Mouse (Mus musculus) kidney, postnatal 14 days (tissue): Measurements from ENCODE around the gene Grin2a.

Experiments
- DNase-seq: peaks from one replicate; pipeline ENCODE4 v3.0.0; 2022; ENCODE audit warnings: mixed read lengths

The Grin2a gene

DNA sequence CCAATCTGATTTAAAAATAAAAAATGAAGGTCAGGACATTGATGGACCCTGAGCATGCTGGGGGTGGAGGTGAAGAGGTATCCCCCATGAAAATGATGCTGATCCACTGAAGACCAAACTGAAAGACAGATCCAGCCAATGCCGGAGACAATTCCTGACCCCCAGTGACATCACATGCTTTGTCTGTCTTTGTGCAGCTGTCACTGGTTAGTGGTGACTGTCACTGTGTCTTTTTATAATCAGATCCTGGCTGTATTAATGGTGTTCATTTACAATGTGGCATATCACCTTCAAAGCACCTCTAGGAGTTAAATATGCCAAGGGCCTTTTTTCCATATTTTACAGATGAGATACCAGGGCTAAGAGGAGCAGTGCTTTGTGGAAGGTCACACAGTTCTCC lies 32.9 kb downstream of the Grin2a start:
- DNase-seq: no peak

DNA sequence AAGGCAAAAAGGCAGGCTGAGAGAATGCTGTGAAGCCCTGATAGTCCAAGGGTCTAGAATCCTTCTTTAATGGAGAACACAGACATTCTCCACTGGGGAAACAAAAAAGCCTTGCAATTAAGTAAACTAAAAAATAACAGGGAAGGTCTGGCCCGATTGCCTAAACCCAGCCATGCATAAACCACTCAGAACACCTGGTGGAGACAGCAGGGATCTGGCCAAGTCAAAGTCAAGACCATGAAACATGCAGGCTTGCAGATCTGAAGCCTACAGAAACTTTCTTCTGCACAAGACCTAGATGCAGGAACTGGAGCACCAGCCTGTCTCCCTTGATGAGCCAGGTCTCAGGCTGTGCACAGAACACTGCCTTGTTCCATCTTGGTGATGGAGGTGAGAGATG lies 36.0 kb downstream of the Grin2a start:
- DNase-seq: no peak

DNA sequence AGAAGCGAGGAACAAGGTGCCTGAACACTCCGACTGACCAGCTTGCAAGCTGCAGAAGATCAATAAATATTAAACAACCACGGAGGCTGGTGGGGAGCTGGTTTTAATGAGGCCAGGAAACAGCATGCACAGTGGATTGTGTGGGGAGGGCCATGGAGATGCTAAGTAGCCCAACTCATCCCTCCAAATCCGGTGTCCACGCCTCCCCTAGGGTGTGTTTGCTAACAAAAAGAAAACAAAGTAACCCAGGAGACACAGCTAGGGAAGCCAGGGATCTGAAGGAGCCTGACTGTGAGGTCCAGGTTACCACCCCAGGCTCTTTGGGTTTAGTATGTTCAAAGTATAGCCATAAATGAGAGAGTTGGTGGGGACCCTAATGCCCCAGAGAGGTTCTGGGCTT lies 41.1 kb downstream of the Grin2a start:
- no peak for DNase-seq

DNA sequence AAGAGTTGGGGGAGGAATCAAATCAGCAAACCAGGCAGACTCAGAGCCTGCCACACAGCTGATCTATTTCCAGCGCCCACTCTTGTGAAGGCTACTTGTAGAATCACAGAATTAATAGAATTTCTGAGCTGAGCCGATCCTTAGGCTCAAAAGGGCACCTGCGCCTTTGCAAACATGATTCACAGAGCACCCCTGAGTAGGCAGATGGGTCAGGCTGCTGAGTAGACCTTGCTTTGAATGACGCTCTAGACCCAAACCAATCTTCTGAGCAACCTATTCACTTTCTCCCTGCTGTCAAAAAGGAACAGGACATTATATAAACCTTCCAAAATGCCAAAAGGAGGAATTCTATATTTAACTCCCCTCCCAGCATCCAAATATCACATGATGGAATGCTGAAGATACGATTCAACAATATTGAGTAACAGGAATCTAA lies 41.9 kb downstream of the Grin2a start:
- no peak for DNase-seq

DNA sequence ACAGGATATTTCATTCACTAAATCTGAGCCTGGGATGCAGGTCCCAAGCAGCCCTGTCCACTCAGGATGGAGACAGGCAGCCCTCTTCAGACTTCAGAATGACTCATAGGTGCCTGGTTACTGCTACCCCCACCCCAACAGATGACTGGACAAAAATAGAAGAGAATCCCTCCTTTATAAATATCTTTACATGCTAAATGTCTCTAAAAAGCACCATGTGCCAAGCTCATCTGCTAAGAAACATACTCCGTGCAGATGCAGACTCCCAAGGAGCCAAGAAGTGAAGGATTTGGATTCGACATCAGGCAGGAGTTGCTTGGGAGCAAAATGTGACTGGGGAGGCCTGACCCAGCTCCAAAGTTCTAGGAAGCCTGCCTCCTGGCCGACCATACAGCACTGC lies 46.1 kb downstream of the Grin2a start:
- DNase-seq: no peak

DNA sequence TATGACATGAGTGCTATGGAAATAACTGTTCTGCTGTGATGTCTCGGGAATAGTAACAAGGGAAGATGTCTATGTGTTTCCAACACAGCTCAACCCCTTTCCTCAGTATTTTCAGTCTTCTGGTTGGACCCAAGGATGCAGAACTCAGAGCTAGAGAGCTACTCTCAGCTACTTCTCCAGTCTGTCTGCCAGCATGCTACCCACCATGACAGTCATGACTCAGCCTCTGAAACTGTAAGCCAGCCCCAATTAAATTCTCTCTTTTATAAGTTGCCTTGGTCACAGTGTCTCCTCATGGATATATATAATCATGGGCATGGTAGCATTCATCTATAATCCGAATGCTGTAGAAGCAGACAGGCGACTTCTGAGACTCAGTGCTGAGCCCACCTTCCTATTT lies 47.9 kb downstream of the Grin2a start:
- no peak for DNase-seq

DNA sequence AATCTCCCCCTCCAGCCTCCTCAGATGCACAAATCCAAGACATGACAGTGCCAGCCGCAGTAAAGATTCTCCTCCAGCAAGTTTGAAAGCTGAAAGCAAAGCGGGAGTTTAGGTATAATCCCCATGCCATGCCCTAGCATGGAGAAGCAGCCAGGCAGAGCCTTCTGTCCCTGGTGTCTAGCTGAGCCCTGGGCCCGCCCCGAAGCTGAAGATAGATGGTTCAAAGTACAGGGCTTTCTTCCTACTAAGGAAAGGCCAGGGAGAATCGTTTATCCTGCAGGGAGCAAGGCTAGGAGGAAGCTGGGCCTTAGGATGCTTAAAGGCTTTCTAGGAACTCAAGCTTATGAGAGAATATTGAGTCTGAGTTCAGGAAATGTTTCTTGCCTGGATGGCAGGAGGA lies 50.5 kb downstream of the Grin2a start:
- peak; percentile 34 for DNase-seq

DNA sequence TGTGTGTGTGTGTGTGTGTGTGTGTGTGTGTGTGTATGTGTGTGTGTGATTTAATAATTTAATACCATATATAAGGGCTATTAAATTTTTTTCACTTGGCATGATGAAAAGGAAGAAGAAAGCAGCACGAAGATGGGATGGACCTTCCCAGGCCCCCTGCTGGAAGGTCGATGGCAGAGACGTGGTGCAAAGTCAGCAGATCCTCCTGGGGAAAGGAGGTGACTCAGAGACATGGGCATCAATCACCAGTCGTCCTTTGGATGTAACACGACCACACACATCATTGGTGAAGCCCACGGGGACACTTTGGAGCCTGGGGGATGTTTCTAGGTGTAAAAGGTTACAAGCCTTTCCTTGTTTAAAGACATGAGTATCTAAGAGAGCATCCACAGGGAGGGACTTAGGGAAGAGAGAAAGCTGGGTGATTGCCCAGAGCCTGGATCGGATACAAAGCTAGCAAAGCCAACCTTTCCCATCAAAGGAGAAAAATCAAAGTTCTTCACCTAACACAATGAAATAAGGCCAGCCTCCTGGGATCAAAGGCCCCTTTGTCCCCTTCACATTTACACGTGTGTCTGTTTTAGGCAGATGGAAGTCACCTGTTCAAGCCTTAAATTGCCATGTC lies 53.9 kb downstream of the Grin2a start:
- no peak for DNase-seq

DNA sequence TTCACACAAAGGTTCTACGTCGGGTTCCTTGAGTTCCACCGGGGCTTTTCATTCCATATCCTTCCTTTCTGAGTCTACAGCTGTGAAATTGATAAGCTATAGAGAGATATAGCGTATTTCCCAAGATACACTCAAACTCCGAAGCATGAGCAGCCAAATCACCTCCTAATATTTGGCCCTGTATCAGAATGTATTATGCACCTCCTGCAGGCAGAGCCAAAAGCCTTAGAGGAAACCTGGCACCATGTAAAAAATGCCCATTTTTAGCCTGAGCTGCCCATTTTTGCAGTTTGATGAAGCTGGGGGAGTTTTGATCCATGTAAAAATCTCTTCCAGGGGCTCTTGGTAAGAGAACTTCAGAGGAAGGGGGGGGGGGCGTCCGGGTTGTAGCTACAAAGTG lies 54.6 kb downstream of the Grin2a start:
- DNase-seq: no peak

DNA sequence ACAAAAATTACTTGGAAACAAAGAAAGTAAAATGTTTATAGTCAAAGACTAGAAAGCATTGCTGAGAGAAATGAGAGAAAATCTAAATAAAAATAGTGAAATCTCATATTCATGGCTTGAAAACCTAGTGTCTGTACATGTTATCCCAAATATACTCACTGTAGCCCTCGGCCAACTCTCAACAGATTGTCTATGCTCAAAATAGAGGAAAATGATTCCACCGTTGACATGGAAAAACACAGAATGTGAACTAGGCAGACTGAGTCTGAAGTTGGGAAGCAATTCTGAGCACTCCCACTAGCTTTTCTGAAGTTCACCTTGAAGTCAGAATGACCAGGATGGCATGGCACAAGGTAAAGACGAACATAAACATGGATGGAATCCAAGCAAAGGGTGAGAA lies 84.7 kb downstream of the Grin2a start:
- DNase-seq: no peak

DNA sequence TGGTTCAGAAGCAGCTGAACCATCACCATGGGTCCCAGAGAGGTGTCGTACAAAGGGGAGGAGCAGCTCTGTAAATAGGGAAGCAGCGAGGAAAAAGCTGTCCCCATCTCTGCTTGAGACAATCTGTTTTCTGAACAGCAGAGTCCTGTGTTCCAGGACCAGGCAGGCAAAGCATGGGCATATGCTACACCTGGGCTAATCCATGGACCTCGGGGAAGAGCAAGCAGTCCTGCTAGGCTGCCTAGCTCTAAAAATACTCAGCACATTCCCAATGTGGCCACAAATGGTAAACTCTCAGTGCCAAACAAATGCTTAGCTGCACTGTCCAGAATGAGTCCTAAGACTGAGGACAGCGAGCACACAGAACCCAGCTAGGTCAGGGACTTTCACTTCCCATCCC lies 86.1 kb downstream of the Grin2a start:
- DNase-seq: no peak

DNA sequence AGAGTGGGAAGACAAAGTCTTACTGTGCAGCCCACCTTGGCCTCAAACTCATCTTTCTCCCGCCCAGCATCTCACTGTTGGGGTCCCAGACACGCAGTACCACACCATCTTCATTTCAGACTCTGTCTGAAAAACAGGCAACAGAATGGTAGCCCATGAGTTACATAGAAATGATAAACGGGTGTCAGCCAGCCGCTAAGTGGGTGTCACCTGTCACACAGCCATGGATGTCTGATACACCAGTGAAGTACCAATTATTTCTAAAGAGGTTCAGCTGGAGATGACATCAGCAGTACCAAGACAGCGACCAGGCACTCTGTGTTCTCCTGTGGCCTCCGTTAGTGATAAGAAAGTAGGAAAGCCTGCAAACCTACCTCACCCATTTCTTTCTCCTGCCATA lies 90.9 kb downstream of the Grin2a start:
- no peak for DNase-seq

DNA sequence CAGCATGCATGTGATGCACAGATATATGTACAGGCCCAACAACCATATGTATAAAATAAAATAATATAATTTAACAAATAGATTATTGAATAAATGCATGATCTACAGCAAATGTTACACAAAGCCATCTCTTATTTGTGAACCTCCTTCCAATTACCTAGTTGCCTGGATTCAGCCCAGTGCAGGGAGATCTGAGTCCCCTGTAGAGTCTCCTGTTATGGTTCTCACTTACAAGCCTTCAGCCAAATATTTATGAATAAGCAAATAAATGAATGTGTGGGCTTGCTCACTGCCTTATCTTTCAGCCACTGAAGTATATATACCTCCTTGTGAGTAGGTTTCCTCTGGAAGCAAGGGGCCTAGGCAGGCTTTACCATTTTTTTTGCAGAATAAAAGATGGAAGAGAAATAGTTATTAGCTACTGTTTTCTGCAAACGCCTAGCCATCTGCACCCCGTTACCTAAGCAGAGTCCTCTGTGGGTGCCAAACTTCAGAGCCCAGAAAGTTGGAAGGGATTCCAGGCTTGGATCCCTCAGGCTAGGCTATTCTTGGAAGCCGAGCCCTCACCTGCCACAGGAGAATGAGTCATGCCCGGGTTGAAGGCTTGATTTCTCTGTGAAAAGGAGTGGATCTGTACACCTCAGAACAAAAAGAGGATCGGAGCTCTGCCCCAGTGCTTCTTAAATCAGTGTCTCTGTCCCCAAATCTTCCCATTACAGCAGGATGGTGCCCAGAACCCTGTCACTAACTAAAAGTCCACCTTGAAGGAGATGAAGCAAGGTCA lies 92.5 kb downstream of the Grin2a start:
- DNase-seq: no peak

DNA sequence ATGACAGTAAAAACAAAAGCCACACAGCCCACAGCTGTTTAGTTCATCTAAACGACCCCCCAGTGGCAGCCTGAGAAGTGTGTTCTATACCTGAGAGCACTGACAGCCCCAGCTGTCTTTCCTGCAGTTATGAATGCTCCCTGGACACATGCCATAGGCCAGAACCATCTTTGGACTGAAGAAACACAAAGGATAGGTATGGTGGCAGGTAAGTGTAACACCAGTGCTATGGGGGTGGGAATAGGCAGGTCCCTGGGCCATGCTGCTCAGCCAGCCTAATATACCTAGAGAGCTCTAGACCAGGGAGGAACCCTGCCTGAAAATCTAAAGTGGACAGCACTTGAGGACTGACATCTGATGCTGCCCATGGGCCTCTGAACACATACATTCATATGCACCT lies 93.9 kb downstream of the Grin2a start:
- DNase-seq: no peak

DNA sequence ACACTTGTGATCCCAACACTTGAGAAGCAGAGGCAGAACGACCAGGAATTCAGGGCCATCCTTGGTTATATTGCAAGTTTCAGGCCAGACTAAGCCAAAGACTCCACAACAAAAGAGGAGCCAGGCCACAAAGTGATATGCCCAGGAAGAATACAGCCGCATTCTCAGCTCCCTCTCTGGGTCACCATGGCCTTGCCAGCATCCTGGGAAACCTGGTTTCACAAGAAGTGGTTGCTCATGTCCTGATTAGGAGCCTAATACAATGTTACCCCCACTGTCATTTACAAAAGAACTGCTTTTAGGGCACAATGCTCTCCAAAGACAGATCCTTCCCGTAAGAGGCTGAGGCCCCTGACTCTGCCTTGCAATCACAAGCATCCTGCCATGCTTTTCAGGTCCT lies 94.4 kb downstream of the Grin2a start:
- DNase-seq: no peak

DNA sequence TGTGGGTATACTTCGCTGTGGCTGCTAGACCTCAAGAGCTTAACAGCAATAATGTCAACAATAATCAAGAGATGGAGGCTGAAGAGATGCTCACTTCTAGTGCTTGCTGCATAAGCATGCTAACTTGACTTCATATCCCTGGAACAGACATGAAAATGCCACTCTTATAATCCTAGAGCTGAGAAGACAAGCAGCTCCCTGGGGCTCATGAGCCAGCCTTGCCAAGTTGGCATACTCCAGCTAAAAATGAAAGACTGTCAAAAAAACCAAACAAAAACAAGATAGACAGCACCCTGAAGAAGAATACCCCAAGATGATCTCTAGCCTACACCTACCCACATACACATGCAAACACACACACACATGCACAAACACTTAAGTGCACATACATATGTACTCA lies 95.2 kb downstream of the Grin2a start:
- DNase-seq: no peak

DNA sequence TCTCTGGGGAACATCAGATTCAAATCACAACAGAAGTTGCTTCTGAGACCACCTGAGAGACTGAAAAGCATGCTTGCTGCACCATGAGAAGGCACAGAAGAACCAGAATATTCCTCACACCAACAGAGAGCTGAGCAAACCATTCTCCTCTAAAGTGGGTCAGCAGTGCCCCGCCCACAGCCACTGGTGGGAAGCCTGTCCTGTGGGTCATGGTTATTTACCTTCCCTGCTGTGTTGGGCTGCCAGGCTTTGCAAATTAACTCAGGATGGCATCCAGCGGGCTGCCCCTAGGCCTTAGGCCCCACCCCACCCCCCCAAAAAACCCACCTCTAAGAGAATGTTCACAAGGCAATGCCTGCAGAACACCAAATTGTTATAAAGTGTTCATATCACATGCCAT lies 96.2 kb downstream of the Grin2a start:
- no peak for DNase-seq

DNA sequence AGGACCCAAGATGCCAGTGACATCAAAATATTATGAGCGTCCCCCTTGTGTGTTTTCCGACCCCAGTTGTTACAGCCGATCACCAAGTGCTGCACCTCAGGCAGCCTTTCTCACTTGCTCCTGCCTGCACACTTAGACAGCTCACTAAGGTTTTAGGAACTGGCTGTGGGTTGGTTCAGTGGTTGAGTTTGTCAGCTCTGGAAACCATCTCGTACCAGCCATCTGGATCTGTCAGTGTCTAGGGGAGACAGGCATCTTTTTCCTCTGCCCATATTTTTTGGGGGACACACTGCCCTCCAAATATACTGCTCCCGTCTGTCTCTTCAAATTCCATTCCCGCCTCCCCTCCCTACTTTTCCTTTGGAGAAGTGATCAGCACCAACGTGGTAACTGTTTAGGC lies 99.8 kb downstream of the Grin2a start:
- no peak for DNase-seq

DNA sequence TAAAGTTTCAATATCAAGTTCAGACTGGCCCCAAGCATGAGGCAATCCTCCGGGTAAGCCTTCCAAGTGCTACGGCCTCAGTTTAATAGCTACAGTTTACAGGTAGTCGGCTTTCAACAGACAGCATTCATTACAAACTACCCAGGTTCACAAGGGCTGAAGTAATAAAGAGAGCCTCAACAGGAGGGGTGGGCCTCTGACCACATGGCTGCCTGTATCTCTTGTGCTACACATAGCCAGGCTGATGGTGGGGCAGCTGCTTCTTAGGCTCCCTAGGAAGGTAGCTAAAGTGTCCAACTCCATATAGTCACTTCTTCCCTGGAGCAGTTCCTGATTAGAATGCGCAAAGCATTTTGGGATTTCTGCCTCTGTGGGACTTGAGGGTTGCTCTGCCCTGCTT lies 109.2 kb downstream of the Grin2a start:
- DNase-seq: no peak

DNA sequence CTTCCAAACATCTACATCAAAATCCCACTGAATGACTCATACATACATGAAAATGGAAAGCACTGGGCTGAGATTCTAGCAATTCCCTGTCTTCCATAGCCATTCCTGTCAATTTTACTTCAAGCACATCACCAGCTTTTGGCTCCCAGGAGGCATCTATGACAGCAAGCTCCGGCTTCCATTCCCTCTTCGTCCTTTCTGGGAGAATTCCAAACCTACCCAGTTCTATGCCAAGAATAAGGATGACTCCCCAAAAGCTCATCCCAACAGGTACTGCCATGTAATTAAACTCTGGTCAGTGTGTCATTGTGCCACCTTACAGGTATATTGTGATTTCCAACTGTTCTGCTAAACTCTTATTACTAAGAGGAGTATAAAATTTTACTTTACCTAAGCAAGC lies 111.2 kb downstream of the Grin2a start:
- DNase-seq: no peak

DNA sequence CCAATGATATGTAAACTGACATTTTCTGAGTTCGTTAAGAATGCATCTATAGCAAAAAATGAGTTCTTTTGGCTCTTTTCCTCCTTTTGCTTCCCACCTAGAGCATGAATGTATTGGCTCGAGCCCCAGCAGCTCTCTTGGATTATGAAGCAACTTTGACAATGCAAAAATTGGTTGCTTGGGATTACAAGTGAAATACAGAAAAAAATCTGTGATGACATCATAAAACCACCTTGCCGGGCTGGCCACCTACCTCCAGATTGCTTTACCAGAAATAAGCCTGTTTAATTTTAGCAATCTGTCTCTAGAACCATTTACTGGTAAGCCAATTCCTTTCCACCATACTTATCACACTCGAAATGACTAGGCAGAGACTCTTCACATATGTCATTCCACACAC lies 112.9 kb downstream of the Grin2a start:
- DNase-seq: no peak

DNA sequence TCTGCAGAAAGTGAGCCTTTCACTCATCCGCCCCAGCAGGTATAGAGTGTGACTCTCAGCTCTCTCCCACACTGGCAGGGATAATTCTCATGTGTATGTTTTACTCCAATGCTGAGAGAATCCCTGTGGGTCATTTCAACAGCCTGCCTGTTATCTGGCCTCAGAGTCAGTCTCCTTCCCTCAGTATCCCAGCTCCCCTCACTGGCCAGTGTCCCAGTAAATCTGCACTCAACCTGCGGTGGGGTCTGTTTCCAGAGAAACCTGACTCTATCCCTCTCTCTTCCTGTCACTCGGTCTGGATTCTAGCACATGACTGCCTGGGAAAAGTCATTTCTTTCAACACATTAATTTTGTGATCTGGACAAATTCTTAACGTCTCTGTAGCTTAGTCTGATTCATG lies 122.4 kb downstream of the Grin2a start:
- DNase-seq: no peak

DNA sequence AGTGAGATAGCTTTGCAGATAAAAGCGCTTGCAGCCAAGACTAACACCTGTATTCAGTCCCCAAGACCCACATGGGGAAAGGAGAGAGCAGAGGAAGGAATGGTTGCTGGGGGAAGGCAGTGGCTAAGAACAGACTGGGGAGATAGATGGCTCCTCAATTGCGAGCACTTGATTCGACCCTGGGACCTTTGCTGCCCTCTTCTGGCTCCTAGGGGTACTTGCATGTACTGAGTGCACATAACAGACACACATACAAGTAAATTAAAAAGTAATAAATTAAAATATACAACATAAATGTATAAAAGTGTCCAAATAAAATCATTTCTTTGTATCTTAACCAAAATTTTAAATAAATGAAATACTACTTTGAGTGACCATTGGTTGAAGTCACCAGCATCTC lies 129.7 kb downstream of the Grin2a start:
- DNase-seq: no peak

DNA sequence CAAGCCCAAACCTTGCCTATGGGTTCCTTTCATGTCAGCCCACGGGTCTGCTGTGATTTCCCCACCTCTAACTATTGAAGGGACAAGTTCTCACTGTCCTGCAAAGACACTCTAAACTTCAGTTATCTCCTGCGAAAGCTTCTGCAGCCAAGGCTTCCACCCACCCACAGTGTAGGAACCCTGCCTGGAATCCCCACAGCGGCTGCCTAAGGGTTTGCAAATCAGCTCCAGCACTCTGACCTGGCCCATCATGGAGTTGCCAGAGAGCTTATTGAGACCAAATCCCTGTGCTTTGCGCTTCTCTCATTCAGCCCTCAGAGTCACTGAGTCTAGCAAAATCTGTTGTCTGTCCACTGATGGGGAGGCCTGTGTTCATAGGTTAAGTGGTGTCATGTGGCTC lies 130.3 kb downstream of the Grin2a start:
- no peak for DNase-seq

DNA sequence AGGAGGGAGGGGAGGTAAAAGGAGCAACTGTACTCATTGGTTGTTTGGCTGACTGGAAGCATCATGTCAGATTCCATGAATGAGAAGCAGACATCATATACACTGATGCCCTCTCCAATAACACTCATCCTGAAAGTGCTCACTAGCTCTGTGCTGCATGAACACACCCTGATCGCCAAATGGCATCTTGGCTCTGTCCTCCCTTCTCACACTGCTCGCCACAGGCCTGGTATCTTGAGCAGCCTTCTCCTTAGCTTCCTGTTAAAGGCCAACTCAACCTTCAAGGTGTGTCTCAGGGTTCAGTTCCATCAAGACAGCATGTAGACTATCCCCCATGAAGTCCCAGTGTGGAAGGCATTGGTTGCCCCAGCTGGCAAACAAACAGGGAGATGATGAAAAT lies 137.6 kb downstream of the Grin2a start:
- no peak for DNase-seq
